Mouse (Mus musculus): ENCODE results near the gene M1ap. TPM values are rescaled to one million over a fixed set of nuclear protein-coding genes. Genes with fewer than 3 reads are reported as not detected.
A peak's percentile ranks its signal among the peaks of the same experiment; 100 is the strongest.

The M1ap gene
- polyA plus RNA-seq, 1 experiment from 2014 or later = 0.08 TPM

DNA sequence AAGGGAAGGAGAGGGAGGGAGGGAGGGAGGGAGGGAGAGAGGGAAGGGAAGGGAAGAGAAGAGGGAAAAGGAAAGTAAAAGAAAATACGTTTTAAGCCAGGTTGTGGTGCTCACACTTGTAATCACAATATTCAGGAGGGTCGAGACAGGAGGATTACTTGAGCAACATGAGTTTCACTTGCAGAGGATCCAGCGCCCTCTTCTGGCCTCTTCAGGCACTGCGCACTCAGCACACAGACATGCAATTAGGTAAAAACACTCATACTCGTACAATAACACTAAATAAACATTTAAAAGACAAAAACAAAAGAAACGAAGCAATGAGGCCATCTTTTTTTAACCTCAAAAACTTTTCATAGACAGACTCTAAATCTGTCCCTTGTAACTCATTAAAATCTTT is 952 bp upstream of the M1ap start:
- Histone ChIP-seq H3K9me3 (ENCODE audit: control insufficient read depth, low read length) (no peaks in the 10 kb centered on the region), H3K27ac (replicated peaks) (no peak overlapping the region), H3K9ac (ENCODE audit: low read length) (no peak overlapping the region), H3K4me2 (replicated peaks; ENCODE audit: low read depth) (no peak overlapping the region), H3K4me1 (replicated peaks; ENCODE audit: control insufficient read depth, insufficient read depth) (no peaks in the 10 kb centered on the region), H3K27me3 (ENCODE audit: control insufficient read depth, insufficient read depth, low read length) (no peaks in the 10 kb centered on the region), H3K36me3 (ENCODE audit: control insufficient read depth, insufficient read depth, low read length) (no peaks in the 10 kb centered on the region), H3K4me3 (ENCODE audit: low read depth, low read length) (no peak overlapping the region)
- ATAC-seq (ENCODE audit: low FRiP score, low TSS enrichment) (no peak), DNase-seq (ENCODE audit: low spot score) (no peak)
- 55% methylated on average over 6 of the region's 6 CpGs for WGBS
- no peak for TF ChIP-seq EP300 (optimal IDR thresholded peaks at IDR 0.05)
- peak; percentile 62 for TF ChIP-seq CTCF (IDR thresholded peaks at IDR 0.05; ENCODE audit: low read depth)

GRCm38 (mm10) chr6:82956553-82957251 is 10.0 kb downstream of the M1ap start:
- 40% methylated on average over 4 of the region's 4 CpGs for WGBS
- no peaks in the 10 kb centered on the region for H3K36me3 ChIP-seq (ENCODE audit: control insufficient read depth, insufficient read depth, low read length)
- no peak for ATAC-seq (ENCODE audit: low FRiP score, low TSS enrichment)

DNA sequence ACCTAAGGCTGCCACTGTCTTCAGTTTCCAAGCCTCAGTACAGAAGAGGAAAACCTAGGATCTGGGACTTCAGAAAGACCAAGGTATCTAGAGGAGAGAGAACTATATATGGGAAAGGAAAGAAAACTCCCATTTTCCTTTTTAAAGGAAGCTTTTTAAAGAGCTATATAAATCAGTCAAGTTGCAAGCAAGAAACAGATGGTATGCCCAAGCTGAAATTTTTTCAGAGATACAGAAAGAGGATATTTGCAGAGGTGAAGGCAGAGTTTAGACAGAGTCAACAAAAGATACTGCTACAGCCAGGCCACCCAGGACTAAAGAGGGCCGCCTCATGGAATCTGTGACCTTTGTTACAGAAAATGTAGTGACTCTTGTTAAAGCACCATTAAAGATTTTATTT is 15.0 kb downstream of the M1ap start:
- Histone ChIP-seq H3K4me1 (replicated peaks; ENCODE audit: control insufficient read depth, insufficient read depth) (no peaks in the 10 kb centered on the region), H3K4me3 (ENCODE audit: low read depth, low read length) (no peak overlapping the region), H3K36me3 (ENCODE audit: control insufficient read depth, insufficient read depth, low read length) (no peaks in the 10 kb centered on the region), H3K27ac (replicated peaks) (no peak overlapping the region), H3K4me2 (replicated peaks; ENCODE audit: low read depth) (no peak overlapping the region), H3K9me3 (ENCODE audit: control insufficient read depth, low read length) (no peaks in the 10 kb centered on the region), H3K27me3 (ENCODE audit: control insufficient read depth, insufficient read depth, low read length) (no peaks in the 10 kb centered on the region), H3K9ac (ENCODE audit: low read length) (no peak overlapping the region)
- TF ChIP-seq CTCF (IDR thresholded peaks at IDR 0.05; ENCODE audit: low read depth) = no peak
- TF ChIP-seq EP300 (optimal IDR thresholded peaks at IDR 0.05) = no peak
- DNase-seq (ENCODE audit: low spot score) (no peak), ATAC-seq (ENCODE audit: low FRiP score, low TSS enrichment) (no peak)
- 69% methylated on average over 1 of the region's 1 CpGs for WGBS

More at GRCm38 (mm10) chr6:82956553-82957251, 10.0 kb downstream of the M1ap start:
- Histone ChIP-seq H3K4me2 (replicated peaks; ENCODE audit: low read depth) (no peak overlapping the region), H3K4me1 (replicated peaks; ENCODE audit: control insufficient read depth, insufficient read depth) (no peaks in the 10 kb centered on the region), H3K4me3 (ENCODE audit: low read depth, low read length) (no peak overlapping the region), H3K27ac (replicated peaks) (no peak overlapping the region), H3K27me3 (ENCODE audit: control insufficient read depth, insufficient read depth, low read length) (no peaks in the 10 kb centered on the region), H3K9ac (ENCODE audit: low read length) (no peak overlapping the region), H3K9me3 (ENCODE audit: control insufficient read depth, low read length) (no peaks in the 10 kb centered on the region)
- DNase-seq (ENCODE audit: low spot score) = no peak
- TF ChIP-seq CTCF (IDR thresholded peaks at IDR 0.05; ENCODE audit: low read depth) (no peak), EP300 (optimal IDR thresholded peaks at IDR 0.05) (no peak)

DNA sequence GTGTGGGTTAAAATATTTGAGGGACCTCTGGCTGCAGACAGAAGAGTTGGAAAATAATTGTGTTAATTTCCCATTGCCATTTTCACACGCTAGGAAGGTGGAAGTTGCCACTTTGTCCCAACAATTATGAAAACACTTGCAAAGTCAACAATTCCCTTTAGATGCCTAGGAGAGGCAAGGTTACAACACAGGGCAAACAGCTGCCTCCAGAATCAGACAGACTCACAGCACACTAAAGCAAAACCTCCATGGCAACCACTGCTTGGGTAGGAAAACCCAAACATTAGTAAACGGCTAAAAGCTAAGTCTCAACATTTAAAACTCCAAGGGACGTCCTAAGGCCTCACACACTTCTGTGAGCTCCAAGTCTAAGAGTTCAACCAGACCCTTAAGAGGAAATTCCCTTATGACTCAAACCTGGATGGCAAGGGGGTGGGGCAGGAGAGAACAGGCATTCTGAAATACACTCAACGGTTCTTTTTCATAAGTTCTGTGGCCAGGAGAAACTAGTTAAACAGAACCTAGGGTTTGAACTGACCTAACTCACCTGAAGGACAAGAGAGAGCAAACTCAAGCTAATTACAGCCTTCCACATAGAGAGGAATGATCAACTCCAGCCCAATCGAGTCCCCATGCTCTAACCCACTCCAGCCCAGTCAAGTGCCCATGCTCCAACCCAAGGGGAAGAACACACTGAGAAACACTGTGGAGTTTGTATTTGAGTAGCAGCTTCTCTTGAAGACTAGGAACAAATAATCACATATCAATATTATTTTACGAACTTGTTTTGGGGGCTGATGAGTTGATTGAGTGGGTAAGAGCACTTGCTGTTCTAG is 22.8 kb downstream of the M1ap start:
- DNase-seq (ENCODE audit: low spot score) = no peak
- H3K27ac ChIP-seq (replicated peaks) = no peak overlapping the region
- no peak overlapping the region for H3K4me2 ChIP-seq (replicated peaks; ENCODE audit: low read depth)
- WGBS = 59% methylated on average over 6 of the region's 6 CpGs
- no peak overlapping the region for H3K9ac ChIP-seq (ENCODE audit: low read length)
- no peak for ATAC-seq (ENCODE audit: low FRiP score, low TSS enrichment)
- H3K27me3 ChIP-seq (ENCODE audit: control insufficient read depth, insufficient read depth, low read length) = no peaks in the 10 kb centered on the region
- H3K4me3 ChIP-seq (ENCODE audit: low read depth, low read length) = no peak overlapping the region
- H3K36me3 ChIP-seq (ENCODE audit: control insufficient read depth, insufficient read depth, low read length) = no peaks in the 10 kb centered on the region
- TF ChIP-seq EP300 (optimal IDR thresholded peaks at IDR 0.05) (no peak), CTCF (IDR thresholded peaks at IDR 0.05; ENCODE audit: low read depth) (no peak)
- H3K4me1 ChIP-seq (replicated peaks; ENCODE audit: control insufficient read depth, insufficient read depth) = no peaks in the 10 kb centered on the region
- H3K9me3 ChIP-seq (ENCODE audit: control insufficient read depth, low read length) = no peaks in the 10 kb centered on the region

DNA sequence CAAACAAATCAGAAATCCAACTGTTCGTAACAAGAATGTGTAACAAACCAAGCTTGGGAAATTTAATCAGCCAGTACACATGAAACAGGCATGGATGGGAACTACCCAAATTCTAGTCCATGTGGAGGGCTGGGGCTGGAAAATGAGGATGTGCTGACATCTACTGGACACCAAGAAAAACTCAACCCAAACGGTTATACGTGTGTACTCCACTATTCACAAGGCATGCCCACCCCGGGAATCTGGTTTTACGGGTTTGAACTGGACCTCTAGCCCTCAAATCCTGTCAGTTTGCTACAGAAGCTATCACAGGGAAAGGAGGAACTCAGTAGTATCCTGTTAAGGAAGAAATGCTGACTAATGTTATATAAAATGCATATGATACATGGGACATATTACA is 24.3 kb downstream of the M1ap start:
- Histone ChIP-seq H3K27me3 (ENCODE audit: control insufficient read depth, insufficient read depth, low read length) (no peaks in the 10 kb centered on the region), H3K36me3 (ENCODE audit: control insufficient read depth, insufficient read depth, low read length) (no peaks in the 10 kb centered on the region), H3K4me1 (replicated peaks; ENCODE audit: control insufficient read depth, insufficient read depth) (no peaks in the 10 kb centered on the region), H3K9ac (ENCODE audit: low read length) (no peak overlapping the region), H3K4me2 (replicated peaks; ENCODE audit: low read depth) (no peak overlapping the region), H3K9me3 (ENCODE audit: control insufficient read depth, low read length) (no peaks in the 10 kb centered on the region), H3K27ac (replicated peaks) (no peak overlapping the region), H3K4me3 (ENCODE audit: low read depth, low read length) (no peak overlapping the region)
- 8% methylated on average over 5 of the region's 5 CpGs for WGBS
- peak; percentile 56 for DNase-seq (ENCODE audit: low spot score)
- TF ChIP-seq EP300 (optimal IDR thresholded peaks at IDR 0.05) (no peak), CTCF (IDR thresholded peaks at IDR 0.05; ENCODE audit: low read depth) (peak; percentile 96)
- ATAC-seq (ENCODE audit: low FRiP score, low TSS enrichment) = peak; percentile 72
